Mouse (Mus musculus): Measurements from ENCODE around the gene Hist1h2ae. TPM values are rescaled to one million over a fixed set of nuclear protein-coding genes. Genes with fewer than 3 reads are reported as not detected.
"Not testable (repeated sequence)": the region's sequence is repeated elsewhere in the genome, so short reads cannot be mapped to it uniquely, and the experiment has no call there.

Gene Hist1h2ae
- polyA plus RNA-seq, 1 experiment, result 23.9 TPM

DNA sequence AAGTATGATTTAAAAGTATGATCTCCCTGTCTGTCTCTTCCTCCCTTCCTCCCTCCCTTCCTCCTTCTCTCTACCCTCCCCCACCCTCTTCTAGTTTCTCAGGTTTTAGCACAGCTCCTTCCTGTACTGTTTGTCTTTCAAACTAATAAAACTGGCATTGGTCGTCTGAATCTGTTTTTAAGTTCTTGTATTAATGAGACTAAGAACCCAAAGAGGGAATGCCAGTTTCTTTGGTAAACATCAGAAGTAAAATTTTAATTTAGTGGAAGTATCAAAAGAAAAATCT lies 15.9 kb upstream of the Hist1h2ae start:
- TF ChIP-seq POLR2A (IDR thresholded peaks at IDR 0.05; ENCODE audit: borderline replicate concordance, control insufficient read depth, low read depth, low read length) (no peak), CTCF (IDR thresholded peaks at IDR 0.05; ENCODE audit: control insufficient read depth, insufficient read depth, low read length) (no peak)
- 4% methylated on average over 1 of the region's 1 CpGs for WGBS
- Histone ChIP-seq H3K4me3 (replicated peaks; ENCODE audit: control insufficient read depth, low read depth, low read length) (peak overlapping the region; percentile 56), H3K27ac (ENCODE audit: control insufficient read depth, insufficient read depth, low read depth, low read length, poor library complexity) (peak overlapping the region; percentile 89), H3K4me1 (ENCODE audit: control insufficient read depth, insufficient read depth, low read length) (peaks cover 3% of the 10 kb centered on the region; the same call in 1 of the 2 replicates)

DNA sequence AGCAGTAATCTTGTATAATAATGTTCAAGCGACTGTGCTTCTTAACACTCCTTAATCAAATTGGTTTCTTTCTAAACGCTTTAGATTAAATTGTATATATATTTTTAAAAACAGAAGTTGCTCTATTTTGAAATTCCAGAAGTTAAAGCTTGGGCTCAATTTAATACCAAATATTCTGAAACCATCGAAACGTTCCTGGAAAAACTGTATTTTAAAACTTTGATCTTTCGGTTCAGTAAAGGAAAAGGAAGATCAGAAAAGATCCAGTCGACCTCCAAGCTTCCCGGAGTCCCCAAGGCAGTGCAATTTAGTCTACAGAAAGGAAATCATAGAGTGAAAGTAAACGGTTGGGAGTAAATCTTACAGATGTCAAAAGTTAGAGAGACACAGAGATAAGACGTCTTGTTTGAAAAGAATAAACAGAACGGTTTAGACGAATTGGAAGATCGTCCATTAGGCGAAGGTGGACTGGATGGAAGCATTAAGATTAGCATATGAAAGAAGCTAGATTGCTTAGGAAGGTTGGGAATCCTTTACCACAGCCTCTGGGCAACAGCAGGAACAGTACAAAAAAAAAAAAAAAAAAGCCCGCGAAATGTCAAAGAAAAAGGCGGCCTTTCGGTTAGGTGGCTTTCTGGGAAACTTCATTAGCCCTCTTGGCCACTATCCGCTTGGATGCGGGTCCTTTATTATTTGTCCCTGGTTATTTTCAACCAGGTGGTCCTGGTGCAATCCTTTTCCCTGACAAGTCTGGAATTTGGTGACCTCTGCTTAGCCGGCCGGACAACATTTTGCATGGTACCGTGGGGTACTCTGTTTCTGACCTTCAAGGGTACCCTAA lies 15.3 kb upstream of the Hist1h2ae start:
- Histone ChIP-seq H3K27ac (ENCODE audit: control insufficient read depth, insufficient read depth, low read depth, low read length, poor library complexity) (peak overlapping the region; percentile 89), H3K4me3 (replicated peaks; ENCODE audit: control insufficient read depth, low read depth, low read length) (peak overlapping the region; percentile 56), H3K4me1 (ENCODE audit: control insufficient read depth, insufficient read depth, low read length) (peaks cover 3% of the 10 kb centered on the region; the same call in 1 of the 2 replicates)
- no peak for TF ChIP-seq POLR2A (IDR thresholded peaks at IDR 0.05; ENCODE audit: borderline replicate concordance, control insufficient read depth, low read depth, low read length)
- TF ChIP-seq CTCF (IDR thresholded peaks at IDR 0.05; ENCODE audit: control insufficient read depth, insufficient read depth, low read length), result no peak
- 3% methylated on average over 22 of the region's 22 CpGs for WGBS

DNA sequence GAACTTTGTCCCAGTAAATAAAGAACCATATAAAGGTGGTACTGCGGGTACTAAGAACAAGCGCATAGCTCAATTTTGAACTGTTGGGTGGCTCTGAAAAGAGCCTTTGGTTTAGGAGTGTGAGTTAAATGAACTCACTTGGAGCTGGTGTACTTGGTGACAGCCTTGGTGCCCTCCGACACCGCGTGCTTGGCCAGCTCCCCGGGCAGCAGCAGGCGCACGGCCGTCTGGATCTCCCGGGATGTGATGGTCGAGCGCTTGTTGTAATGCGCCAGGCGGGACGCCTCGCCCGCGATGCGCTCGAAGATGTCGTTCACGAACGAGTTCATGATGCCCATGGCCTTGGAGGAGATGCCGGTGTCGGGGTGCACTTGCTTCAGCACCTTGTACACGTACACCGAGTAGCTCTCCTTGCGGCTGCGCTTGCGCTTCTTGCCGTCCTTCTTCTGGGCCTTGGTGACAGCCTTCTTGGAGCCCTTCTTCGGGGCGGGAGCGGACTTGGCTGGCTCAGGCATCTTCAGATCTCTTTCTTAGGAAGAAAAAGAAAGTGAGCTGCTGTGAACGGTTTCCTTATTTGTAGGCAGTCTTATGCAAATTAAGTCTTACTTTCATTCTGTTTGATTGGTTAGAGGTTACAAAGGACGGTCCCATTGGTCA lies 14.6 kb upstream of the Hist1h2ae start:
- H3K27ac ChIP-seq (ENCODE audit: control insufficient read depth, insufficient read depth, low read depth, low read length, poor library complexity), result peak overlapping the region; percentile 89
- H3K4me3 ChIP-seq (replicated peaks; ENCODE audit: control insufficient read depth, low read depth, low read length), result peak overlapping the region; percentile 65
- H3K4me1 ChIP-seq (ENCODE audit: control insufficient read depth, insufficient read depth, low read length), result not testable (repeated sequence)
- WGBS, result under 1% methylated on average over 35 of the region's 36 CpGs
- TF ChIP-seq POLR2A (IDR thresholded peaks at IDR 0.05; ENCODE audit: borderline replicate concordance, control insufficient read depth, low read depth, low read length), result peak; percentile 92

DNA sequence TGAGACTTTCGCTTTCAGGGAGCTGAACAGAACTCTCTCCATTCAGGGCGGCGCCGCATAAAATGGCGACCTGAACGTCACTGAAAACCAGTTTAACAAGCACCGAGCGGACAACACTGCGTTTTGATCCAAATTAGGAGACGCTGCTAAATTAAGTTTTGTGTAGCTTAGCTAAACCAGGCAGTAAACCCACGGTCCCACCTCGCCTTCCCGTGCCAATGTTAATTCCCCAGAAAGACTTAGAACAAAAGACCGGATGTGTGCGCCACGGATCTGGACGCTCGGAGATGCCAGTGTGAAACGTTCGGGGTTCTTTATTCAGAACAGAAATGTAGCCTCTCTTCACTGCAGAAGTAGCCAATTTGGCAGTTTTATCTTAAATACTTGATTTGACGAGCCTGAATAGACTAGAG lies 14.0 kb upstream of the Hist1h2ae start:
- peak overlapping the region; percentile 89 for H3K27ac ChIP-seq (ENCODE audit: control insufficient read depth, insufficient read depth, low read depth, low read length, poor library complexity)
- WGBS, result under 1% methylated on average over 21 of the region's 21 CpGs
- H3K4me3 ChIP-seq (replicated peaks; ENCODE audit: control insufficient read depth, low read depth, low read length), result peak overlapping the region; percentile 65
- TF ChIP-seq CTCF (IDR thresholded peaks at IDR 0.05; ENCODE audit: control insufficient read depth, insufficient read depth, low read length) (no peak), POLR2A (IDR thresholded peaks at IDR 0.05; ENCODE audit: borderline replicate concordance, control insufficient read depth, low read depth, low read length) (0 out of 2 replicates have a peak, but pooled peaks have one; percentile 36)
- H3K4me1 ChIP-seq (ENCODE audit: control insufficient read depth, insufficient read depth, low read length), result peaks cover 3% of the 10 kb centered on the region; the same call in 1 of the 2 replicates

DNA sequence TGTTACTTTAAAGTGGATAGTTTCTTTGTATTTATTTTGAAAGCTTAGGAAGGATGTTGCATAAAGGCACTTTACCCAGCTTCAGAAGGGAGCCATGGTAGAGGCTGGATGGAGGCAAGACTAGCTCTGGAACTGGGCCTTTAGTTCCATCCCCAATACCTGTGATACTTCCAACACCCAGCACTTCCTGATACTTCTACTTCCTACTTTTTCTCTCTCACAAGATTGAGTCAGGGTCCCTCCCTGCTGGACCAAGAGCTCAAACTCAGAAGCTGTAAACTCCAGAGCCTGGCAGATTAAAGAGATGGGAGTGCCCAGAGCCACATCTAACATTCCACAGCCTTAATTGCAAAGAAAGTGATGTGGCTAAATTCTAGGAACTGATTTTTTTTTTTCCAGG lies 13.3 kb upstream of the Hist1h2ae start:
- Histone ChIP-seq H3K27ac (ENCODE audit: control insufficient read depth, insufficient read depth, low read depth, low read length, poor library complexity) (peak overlapping the region; percentile 70), H3K4me3 (replicated peaks; ENCODE audit: control insufficient read depth, low read depth, low read length) (peak overlapping the region; percentile 38), H3K4me1 (ENCODE audit: control insufficient read depth, insufficient read depth, low read length) (peaks cover 3% of the 10 kb centered on the region; the same call in 1 of the 2 replicates)
- TF ChIP-seq CTCF (IDR thresholded peaks at IDR 0.05; ENCODE audit: control insufficient read depth, insufficient read depth, low read length) (no peak), POLR2A (IDR thresholded peaks at IDR 0.05; ENCODE audit: borderline replicate concordance, control insufficient read depth, low read depth, low read length) (no peak)

DNA sequence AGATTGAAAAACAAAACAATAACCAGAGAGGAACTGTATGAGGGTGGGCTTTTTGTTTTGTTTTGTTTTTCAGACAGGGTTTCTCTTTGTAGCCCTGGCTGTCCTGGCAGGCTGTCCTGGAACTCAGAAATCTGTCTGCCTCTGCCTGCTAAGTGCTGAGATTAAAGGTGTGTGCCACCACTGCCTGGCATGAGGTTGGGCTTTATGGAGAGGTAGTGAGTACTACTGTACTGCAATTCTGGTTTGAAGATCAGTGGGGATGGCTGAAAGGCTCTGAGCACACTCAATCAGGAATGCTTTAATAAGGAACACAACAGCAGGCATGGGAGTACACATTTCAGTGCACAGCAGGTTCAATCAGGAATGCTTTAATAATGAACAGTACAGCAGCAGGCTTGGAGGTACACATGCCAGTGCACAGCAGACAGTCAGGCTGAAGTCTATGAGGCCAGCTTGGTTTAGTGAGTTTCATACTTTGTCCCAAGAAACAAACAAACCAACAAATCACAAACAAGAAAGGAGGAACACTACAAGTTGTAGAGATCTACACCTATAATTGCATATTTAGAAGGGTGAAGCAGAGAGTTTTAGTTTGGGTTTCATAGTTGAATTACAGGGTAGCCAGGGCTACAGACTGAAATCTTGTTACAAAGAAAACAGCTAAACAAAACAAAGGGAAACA lies 12.5 kb upstream of the Hist1h2ae start:
- TF ChIP-seq CTCF (IDR thresholded peaks at IDR 0.05; ENCODE audit: control insufficient read depth, insufficient read depth, low read length), result no peak
- TF ChIP-seq POLR2A (IDR thresholded peaks at IDR 0.05; ENCODE audit: borderline replicate concordance, control insufficient read depth, low read depth, low read length), result no peak
- H3K27ac ChIP-seq (ENCODE audit: control insufficient read depth, insufficient read depth, low read depth, low read length, poor library complexity), result peak overlapping the region; percentile 67; the same call in 1 of the 2 replicates
- no peak overlapping the region for H3K4me3 ChIP-seq (replicated peaks; ENCODE audit: control insufficient read depth, low read depth, low read length)

DNA sequence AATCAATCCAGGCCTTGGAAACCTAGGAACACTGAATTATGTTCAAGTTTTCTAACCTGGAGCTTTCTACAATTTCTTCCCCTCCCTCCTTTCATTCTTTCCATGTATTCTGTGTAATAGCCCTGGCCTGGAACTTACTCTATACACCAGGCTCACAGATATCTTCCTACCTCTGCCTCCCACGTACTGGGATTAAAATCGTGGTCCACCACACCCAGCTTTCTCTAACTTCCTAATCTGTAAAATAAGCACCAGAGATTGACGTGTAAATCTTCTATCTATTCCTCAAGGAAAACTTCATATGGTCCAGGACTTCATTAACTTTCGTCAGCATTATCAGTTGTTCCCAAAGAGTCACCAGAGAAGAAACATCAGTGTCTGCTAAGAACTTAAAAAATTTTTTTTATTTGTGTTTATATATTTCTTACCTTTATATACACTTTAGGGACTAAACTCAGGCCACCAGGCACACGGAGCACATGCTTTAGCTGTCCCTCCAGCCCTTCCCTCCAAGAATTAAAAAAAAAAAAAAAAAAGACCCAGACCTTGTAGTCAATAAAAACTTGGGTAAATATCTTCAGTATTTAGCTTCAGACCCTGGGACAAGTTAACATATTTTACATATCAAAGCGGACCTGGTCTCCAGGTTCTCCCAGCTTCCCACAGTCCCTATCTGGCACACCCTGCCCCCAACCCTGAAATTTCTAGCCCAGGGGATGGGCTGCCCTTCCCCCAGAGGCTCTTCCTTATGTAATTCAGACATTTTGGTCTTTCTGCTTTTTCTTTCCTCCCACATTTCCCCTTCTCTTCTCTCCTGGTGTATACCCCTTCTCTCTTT lies 11.4 kb upstream of the Hist1h2ae start:
- H3K27ac ChIP-seq (ENCODE audit: control insufficient read depth, insufficient read depth, low read depth, low read length, poor library complexity), result peak overlapping the region; percentile 97
- TF ChIP-seq POLR2A (IDR thresholded peaks at IDR 0.05; ENCODE audit: borderline replicate concordance, control insufficient read depth, low read depth, low read length) (no peak), CTCF (IDR thresholded peaks at IDR 0.05; ENCODE audit: control insufficient read depth, insufficient read depth, low read length) (no peak)
- H3K4me1 ChIP-seq (ENCODE audit: control insufficient read depth, insufficient read depth, low read length), result peaks cover 1% of the 10 kb centered on the region; the same call in 1 of the 2 replicates
- peak overlapping the region; percentile 74 for H3K4me3 ChIP-seq (replicated peaks; ENCODE audit: control insufficient read depth, low read depth, low read length)
- WGBS, result 22% methylated on average over 6 of the region's 6 CpGs

More for the DNA sequence above, 12.5 kb upstream of the Hist1h2ae start:
- peaks cover 3% of the 10 kb centered on the region; the same call in 1 of the 2 replicates for H3K4me1 ChIP-seq (ENCODE audit: control insufficient read depth, insufficient read depth, low read length)

All from bone marrow, adult 2 months (tissue).